Mouse (Mus musculus) liver, embryonic 14.5 days (tissue): ENCODE data around the gene Ppp1r14b. TPM values are rescaled to one million over a fixed set of nuclear protein-coding genes. Genes with fewer than 3 reads are reported as not detected.

ENCODE experiments used
- ATAC-seq: fragments of 200-750 bp; cut with Nextera tagmentation; 2 replicates; pipeline ENCODE4 v1.8.0; 2017; ENCODE audit warnings: moderate number of reproducible peaks, mild to moderate bottlenecking, moderate library complexity; ENCODE audit not compliant: insufficient read depth
- DNase-seq, 3 experiments: peaks; one replicate each; pipeline ENCODE4 v3.0.0-alpha.2; 2012 to 2013; ENCODE audit warnings: low read depth in 3 of 3, low spot score in 3 of 3
- H3K27ac ChIP-seq: fragments of 300-500 bp; sonication (generic); 2 replicates; pipeline ENCODE4 v1.5.1; 2014; ENCODE audit warnings: moderate library complexity, mild to moderate bottlenecking, control low read depth, inconsistent platforms
- H3K27me3 ChIP-seq: fragments of 300-500 bp; sonication (generic); 2 replicates; pipeline ENCODE4 v1.6.1; 2014; ENCODE audit warnings: mild to moderate bottlenecking, low read length, moderate library complexity; ENCODE audit not compliant: control insufficient read depth, insufficient read depth
- H3K36me3 ChIP-seq: fragments of 300-500 bp; sonication (generic); replicated peaks from 2 replicates; pipeline ENCODE4 v1.6.1; 2014; ENCODE audit warnings: low read depth; ENCODE audit not compliant: control insufficient read depth, insufficient read depth
- H3K4me1 ChIP-seq, 2 experiments: fragments of 200-500 bp in 1 of 2; fragments of 300-500 bp in 1 of 2; sonication (generic) in 1 of 2; replicated peaks; 2 replicates each; pipeline ENCODE4 v1.6.1; 2012 to 2014; ENCODE audit warnings: antibody characterized with exemption in 1 of 2, inconsistent platforms in 1 of 2, low read length in 1 of 2; ENCODE audit not compliant: control insufficient read depth in 2 of 2, insufficient read depth in 2 of 2
- H3K4me2 ChIP-seq: fragments of 300-500 bp; sonication (generic); 2 replicates; pipeline ENCODE4 v1.6.1; 2014; ENCODE audit warnings: low read depth, mild to moderate bottlenecking, control low read depth, moderate library complexity
- H3K4me3 ChIP-seq, 2 experiments: fragments of 200-500 bp in 1 of 2; fragments of 300-500 bp in 1 of 2; sonication (generic) in 1 of 2; 2 replicates each; pipeline ENCODE4 v1.5.1; 2012 to 2014; ENCODE audit warnings: low read depth in 2 of 2, low read length in 2 of 2, mild to moderate bottlenecking in 2 of 2, control low read depth in 1 of 2, inconsistent platforms in 1 of 2, moderate library complexity in 1 of 2; ENCODE audit not compliant: insufficient read depth in 1 of 2
- H3K9ac ChIP-seq: fragments of 300-500 bp; sonication (generic); replicated peaks from 2 replicates; pipeline ENCODE4 v1.6.1; 2014; ENCODE audit warnings: mild to moderate bottlenecking, control low read depth, moderate library complexity
- H3K9me3 ChIP-seq: fragments of 300-500 bp; sonication (generic); 2 replicates; pipeline ENCODE4 v1.6.1; 2016; ENCODE audit warnings: low read length, mixed read lengths; ENCODE audit not compliant: control insufficient read depth
- CTCF ChIP-seq: IDR thresholded peaks from 2 replicates; pipeline ENCODE4 v1.5.1; 2016; ENCODE audit warnings: antibody characterized with exemption, low read depth, control low read depth
- EP300 ChIP-seq: IDR thresholded peaks from 2 replicates; pipeline ENCODE4 v1.6.1; 2016; ENCODE audit warnings: antibody characterized with exemption, low read depth
- WGBS: fragments of 180-500 bp; shearing (Covaris S2); extraction: QIAGEN DNeasy Blood & Tissue Kit; methylation state at CpG from one replicate; pipeline ENCODE4 v1.1.7; 2014; ENCODE audit not compliant: insufficient replicate concordance; 5-methylcytosine and 5-hydroxymethylcytosine counted together
- polyA plus RNA-seq, 2 experiments: library from polyadenylated mRNA; depleted of rRNA in 1 of 2; stranded (reverse) in 1 of 2; unstranded in 1 of 2; fragments of >200 nt; fragmentation: Nextera tagmentation in 1 of 2; extraction: Ambion mirVana in 1 of 2; gene quantifications; 2 replicates each; pipeline versions ENCODE4 v1.2.1 to v1.2.3; 2012 to 2014

The Ppp1r14b gene
- polyA plus RNA-seq, 2 experiments = 69.6 to 74.0 TPM

DNA sequence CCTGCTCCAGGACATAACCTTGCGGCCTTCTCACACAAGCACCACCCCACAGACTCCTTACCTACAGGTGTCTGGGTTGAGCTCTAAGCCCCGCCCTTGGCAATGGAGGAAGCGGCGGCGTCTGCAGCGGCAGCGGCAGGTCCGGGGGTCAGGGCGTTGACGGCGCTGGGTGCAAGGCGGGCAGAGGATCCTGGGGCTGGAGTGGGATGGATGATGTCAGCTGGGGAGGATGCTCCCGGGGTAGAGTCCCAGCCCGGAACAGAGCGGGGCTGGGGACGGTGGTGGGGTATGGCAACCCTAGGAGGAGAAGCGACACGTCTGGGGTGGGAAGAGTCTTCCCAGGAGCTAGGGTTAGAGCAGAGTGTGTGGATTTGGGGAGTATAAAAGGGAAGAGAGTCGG lies 10.5 kb downstream of the Ppp1r14b start:
- no peak for TF ChIP-seq EP300
- no peak for TF ChIP-seq CTCF
- Histone ChIP-seq H3K27ac (no peak overlapping the region), H3K9ac (no peak overlapping the region), H3K9me3 (no peaks in the 10 kb centered on the region), H3K27me3 (no peaks in the 10 kb centered on the region), H3K36me3 (no peaks in the 10 kb centered on the region), H3K4me3 (no peak overlapping the region), H3K4me2 (no peak overlapping the region), H3K4me1 (peaks cover 11 to 18% of the 10 kb centered on the region in 2 experiments)
- DNase-seq (no peak), ATAC-seq (no peak)
- WGBS = 88% methylated on average over 19 of the region's 19 CpGs

DNA sequence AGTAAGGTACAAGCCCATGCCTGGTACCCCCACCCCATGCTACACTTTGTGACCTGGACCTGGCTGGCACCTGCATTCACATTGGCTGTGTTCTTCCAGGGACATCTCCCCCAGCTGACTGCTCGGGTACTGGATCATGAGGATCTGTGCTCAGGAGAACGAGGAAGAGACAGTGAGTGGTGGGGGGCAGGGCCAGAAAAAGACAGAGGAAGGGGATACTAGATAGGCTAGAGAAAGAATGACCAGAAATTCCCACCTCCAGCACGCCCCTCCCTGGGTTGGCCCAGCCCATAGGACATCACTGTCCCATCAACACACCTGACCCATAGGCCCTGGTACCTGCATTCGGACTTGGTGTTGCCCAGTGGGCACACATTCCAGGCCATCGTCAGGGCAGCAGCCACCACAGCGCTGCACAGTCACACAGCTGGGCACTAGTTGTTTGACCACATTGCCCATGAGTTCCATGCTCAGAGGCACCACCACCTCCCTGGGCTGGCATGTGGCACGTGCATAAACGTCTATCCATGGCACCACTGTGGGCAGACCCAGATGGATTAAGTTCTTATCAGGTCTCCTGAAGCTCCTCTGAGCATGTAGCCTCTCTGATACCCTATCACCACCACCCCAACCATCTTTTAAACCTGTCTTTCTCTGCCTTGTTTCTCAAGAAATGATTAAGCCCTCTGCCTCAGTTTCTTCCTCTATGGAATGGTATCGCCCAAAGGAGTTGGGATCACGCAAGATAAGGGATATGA lies 11.4 kb downstream of the Ppp1r14b start:
- Histone ChIP-seq H3K9ac (no peak overlapping the region), H3K36me3 (no peaks in the 10 kb centered on the region), H3K4me2 (peak overlapping the region; percentile 76), H3K27me3 (no peaks in the 10 kb centered on the region), H3K27ac (no peak overlapping the region), H3K4me3 (peak overlapping the region in 1 of 2 experiments; percentile 64; a peak in 2 of 4 replicates), H3K9me3 (no peaks in the 10 kb centered on the region), H3K4me1 (peaks cover 11 to 18% of the 10 kb centered on the region in 2 experiments)
- ATAC-seq (peak; percentile 45; the same call in 1 of the 2 replicates), DNase-seq (no peak)
- no peak for TF ChIP-seq CTCF
- peak; percentile 79 for TF ChIP-seq EP300
- 46% methylated on average over 10 of the region's 10 CpGs for WGBS

DNA sequence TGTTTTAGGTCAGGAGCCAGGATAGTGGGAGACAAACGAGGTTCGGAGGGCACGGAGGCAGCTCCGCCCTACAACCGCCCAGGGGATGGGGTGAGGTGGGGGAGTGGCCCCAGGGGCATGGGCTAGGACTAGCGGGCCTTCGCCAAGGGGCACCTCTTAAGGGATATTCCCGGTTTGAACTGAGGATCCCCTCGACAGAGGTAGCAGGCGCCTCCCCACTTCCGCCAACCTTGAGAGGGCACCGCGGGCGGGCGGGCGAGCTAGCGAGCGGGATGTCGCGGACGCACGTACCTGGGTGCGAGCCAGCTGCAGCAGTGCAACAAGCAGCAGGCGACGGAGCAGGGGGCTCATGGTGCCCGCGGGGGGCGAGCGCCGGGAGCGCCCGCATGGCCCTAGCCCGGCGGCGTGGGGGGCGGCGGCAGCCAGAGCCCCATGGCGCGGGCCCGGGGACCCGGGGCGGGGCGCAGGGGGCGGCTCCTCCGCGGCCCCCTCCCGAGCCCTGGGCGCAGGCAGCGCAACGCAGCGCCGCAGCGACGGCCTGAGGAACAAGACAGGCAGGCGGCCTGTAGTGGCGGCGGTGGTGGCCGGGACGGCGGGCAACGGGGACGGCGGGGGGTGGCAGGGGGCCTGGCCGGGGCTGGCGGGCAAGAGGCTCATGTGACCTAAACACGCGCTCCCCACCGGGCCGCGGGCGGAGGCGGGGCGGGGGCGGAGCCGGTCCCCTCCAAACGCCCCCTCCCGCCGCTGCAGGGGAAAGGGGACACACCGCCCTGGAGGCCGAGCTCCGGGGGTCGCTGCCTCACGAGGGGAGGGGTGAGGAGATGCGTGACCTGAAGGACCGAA lies 12.5 kb downstream of the Ppp1r14b start, which contains the start of gene Vegfb:
Vegfb (minus strand) TSS at position 591 of the 843 bp plus-strand sequence.
- ATAC-seq (peak; percentile 58; the same call in 1 of the 2 replicates), DNase-seq (no peak)
- Histone ChIP-seq H3K27me3 (no peaks in the 10 kb centered on the region), H3K4me2 (peak within 1 kb of the TSS; percentile 76), H3K36me3 (no peaks in the 10 kb centered on the region), H3K27ac (no peak within 1 kb of the TSS; the same call in 1 of the 2 replicates), H3K4me3 (peak within 1 kb of the TSS; percentile 53 to 64), H3K9ac (peak within 1 kb of the TSS; percentile 62), H3K9me3 (no peaks in the 10 kb centered on the region), H3K4me1 (peaks cover 19% of the 10 kb centered on the region in 2 experiments)
- under 1% methylated on average over 73 of the region's 85 CpGs for WGBS
- no peak for TF ChIP-seq CTCF
- TF ChIP-seq EP300 = no peak

DNA sequence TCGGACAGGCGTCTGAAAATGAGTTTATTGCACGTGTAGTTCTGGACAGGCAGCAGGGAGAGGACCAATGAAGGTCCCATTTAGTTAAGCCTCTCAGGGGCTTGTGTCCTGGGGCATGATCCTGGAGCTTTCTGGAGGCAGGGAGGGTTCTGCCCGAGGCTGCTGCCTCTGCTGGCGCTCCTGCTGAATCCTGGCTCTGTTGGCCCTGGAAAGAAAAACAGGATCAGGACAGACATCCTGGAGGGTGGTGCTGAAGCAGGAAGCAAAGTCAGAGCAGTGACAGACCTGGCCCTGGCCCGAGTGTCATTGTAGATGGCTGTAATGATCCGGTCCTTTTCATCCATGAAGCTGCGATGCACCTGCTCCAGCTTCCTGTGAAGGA lies 13.1 kb downstream of the Ppp1r14b start:
- Histone ChIP-seq H3K27ac (no peak overlapping the region), H3K4me3 (peak overlapping the region; percentile 51 to 64), H3K27me3 (no peaks in the 10 kb centered on the region), H3K4me1 (peaks cover 19 to 21% of the 10 kb centered on the region in 2 experiments), H3K9me3 (no peaks in the 10 kb centered on the region), H3K9ac (peak overlapping the region; percentile 62), H3K4me2 (peak overlapping the region; percentile 76), H3K36me3 (no peaks in the 10 kb centered on the region)
- no peak for ATAC-seq
- no peak for DNase-seq
- WGBS = 5% methylated on average over 8 of the region's 8 CpGs
- no peak for TF ChIP-seq EP300
- TF ChIP-seq CTCF = no peak

DNA sequence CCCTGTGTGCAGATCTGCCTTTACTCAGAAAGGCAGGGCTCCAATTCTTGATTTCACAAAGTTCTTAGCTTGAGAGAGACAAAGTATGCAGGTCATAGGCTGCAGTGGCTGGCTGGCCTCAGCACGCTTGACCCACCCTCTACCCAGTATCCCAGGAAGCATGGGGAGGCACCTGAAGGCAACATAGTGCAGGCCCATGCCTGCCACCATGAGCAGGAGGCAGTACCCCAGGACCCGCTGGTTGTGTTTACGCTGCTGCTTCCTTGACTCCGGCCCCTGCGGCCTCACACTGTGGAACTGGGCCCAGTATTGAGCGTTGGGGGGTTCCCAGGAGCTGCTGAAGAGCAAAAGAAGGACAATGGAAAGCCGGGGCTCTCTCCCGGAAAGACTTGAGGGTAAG lies 14.5 kb downstream of the Ppp1r14b start:
- WGBS = 80% methylated on average over 8 of the region's 8 CpGs
- Histone ChIP-seq H3K4me2 (no peak overlapping the region), H3K9ac (no peak overlapping the region), H3K27ac (no peak overlapping the region), H3K27me3 (no peaks in the 10 kb centered on the region), H3K4me1 (peaks cover 24 to 25% of the 10 kb centered on the region in 2 experiments), H3K4me3 (no peak overlapping the region), H3K36me3 (no peaks in the 10 kb centered on the region), H3K9me3 (no peaks in the 10 kb centered on the region)
- DNase-seq (no peak), ATAC-seq (no peak)
- TF ChIP-seq EP300 (no peak), CTCF (no peak)
